Mouse (Mus musculus): ENCODE results near the gene Ilk.

GRCm38 (mm10) chr7:105690875-105691274, 45.5 kb upstream of the Ilk start:
- TF ChIP-seq CTCF (IDR thresholded peaks at IDR 0.05) (no peak), POLR2A (IDR thresholded peaks at IDR 0.05; ENCODE audit: insufficient read depth, low read depth, low read length) (no peak), EP300 (IDR thresholded peaks at IDR 0.05; ENCODE audit: insufficient read depth, low read depth, low read length) (no peak)
